Mouse (Mus musculus): ENCODE results near the gene Ovca2.

The Ovca2 gene

GRCm38 (mm10) chr11:75178672-75179208 lies at the start of gene Ovca2:
Ovca2 (minus strand) TSS chr11:75178835.
- peak; percentile 90 to 94 for DNase-seq

GRCm38 (mm10) chr11:75227632-75228031 lies 49.0 kb upstream of the Ovca2 start:
- DNase-seq, result no peak

GRCm38 (mm10) chr11:75224835-75225234 lies 46.2 kb upstream of the Ovca2 start:
- no peak for DNase-seq

GRCm38 (mm10) chr11:75224062-75224461 lies 45.4 kb upstream of the Ovca2 start:
- DNase-seq, result no peak

- DNase-seq, result no peak
These were observed 42.0 kb upstream of the Ovca2 start for GRCm38 (mm10) chr11:75220517-75221145.

- no peak for DNase-seq
These were observed 41.5 kb upstream of the Ovca2 start for GRCm38 (mm10) chr11:75220115-75220514.

- DNase-seq, result no peak
These were observed 35.7 kb upstream of the Ovca2 start for GRCm38 (mm10) chr11:75214081-75214950.

GRCm38 (mm10) chr11:75213372-75214080 lies 34.9 kb upstream of the Ovca2 start:
- DNase-seq, result peak; percentile 66 to 79

- no peak for DNase-seq
These were observed 34.2 kb upstream of the Ovca2 start for GRCm38 (mm10) chr11:75212876-75213275.

GRCm38 (mm10) chr11:75212031-75212667 lies 33.5 kb upstream of the Ovca2 start:
- no peak for DNase-seq

- DNase-seq, result no peak
These were observed 32.1 kb upstream of the Ovca2 start for GRCm38 (mm10) chr11:75210755-75211154.

- DNase-seq, result no peak
These were observed 31.5 kb upstream of the Ovca2 start for GRCm38 (mm10) chr11:75210093-75210492.

- DNase-seq, result no peak
These were observed 30.7 kb upstream of the Ovca2 start for GRCm38 (mm10) chr11:75209363-75209762.

GRCm38 (mm10) chr11:75206347-75206746 lies 27.7 kb upstream of the Ovca2 start:
- DNase-seq, result no peak

GRCm38 (mm10) chr11:75204472-75204871 lies 25.8 kb upstream of the Ovca2 start:
- DNase-seq, result no peak

- DNase-seq, result no peak
These were observed 25.3 kb upstream of the Ovca2 start for GRCm38 (mm10) chr11:75203926-75204325.

- DNase-seq, result no peak
These were observed 23.1 kb upstream of the Ovca2 start for GRCm38 (mm10) chr11:75201721-75202120.

- no peak for DNase-seq
These were observed 22.3 kb upstream of the Ovca2 start for GRCm38 (mm10) chr11:75200935-75201334.

- no peak for DNase-seq
These were observed 21.3 kb upstream of the Ovca2 start for GRCm38 (mm10) chr11:75199951-75200350.

GRCm38 (mm10) chr11:75198792-75199191 lies 20.2 kb upstream of the Ovca2 start:
- DNase-seq, result no peak

- DNase-seq, result no peak
These were observed 19.3 kb upstream of the Ovca2 start for GRCm38 (mm10) chr11:75197956-75198355.

GRCm38 (mm10) chr11:75196131-75196530 lies 17.5 kb upstream of the Ovca2 start:
- no peak for DNase-seq
